Mouse (Mus musculus): Measurements from ENCODE around the gene Tnr.

Gene Tnr

GRCm38 (mm10) chr1:159716301-159716700 is 192.7 kb downstream of the Tnr start:
- no peak for DNase-seq (ENCODE audit: low read depth, low spot score)

GRCm38 (mm10) chr1:159717016-159717415 is 193.4 kb downstream of the Tnr start:
- DNase-seq (ENCODE audit: low read depth, low spot score), result no peak

GRCm38 (mm10) chr1:159723733-159724132 is 200.2 kb downstream of the Tnr start:
- DNase-seq (ENCODE audit: low read depth, low spot score), result no peak

GRCm38 (mm10) chr1:159729270-159729669 is 205.7 kb downstream of the Tnr start:
- no peak for DNase-seq (ENCODE audit: low read depth, low spot score)

GRCm38 (mm10) chr1:159730826-159731225 is 207.3 kb downstream of the Tnr start:
- no peak for DNase-seq (ENCODE audit: low read depth, low spot score)

DNA sequence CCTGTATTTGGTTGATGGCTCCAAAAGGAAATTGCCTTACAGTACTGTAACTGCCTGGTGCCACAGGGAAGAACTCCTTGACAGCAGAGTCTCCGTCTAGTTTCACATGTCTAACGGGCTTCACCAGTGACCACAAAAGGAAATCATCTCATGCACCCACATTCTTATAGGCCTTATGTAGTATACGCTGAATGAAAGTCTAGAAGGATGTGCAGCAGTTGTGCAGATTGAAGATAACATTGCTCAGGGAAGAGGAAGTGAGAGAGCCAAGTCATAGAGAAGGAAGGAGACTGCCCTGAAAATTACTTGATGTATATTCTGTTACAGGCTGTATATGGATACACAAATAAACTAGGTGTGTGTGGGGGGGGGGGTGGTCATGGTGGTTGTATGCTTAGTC is 211.5 kb downstream of the Tnr start:
- no peak for DNase-seq (ENCODE audit: low read depth, low spot score)

GRCm38 (mm10) chr1:159739478-159739877 is 215.9 kb downstream of the Tnr start:
- no peak for DNase-seq (ENCODE audit: low read depth, low spot score)

- DNase-seq (ENCODE audit: low read depth, low spot score), result no peak
These were observed 217.9 kb downstream of the Tnr start for GRCm38 (mm10) chr1:159741237-159742002.

DNA sequence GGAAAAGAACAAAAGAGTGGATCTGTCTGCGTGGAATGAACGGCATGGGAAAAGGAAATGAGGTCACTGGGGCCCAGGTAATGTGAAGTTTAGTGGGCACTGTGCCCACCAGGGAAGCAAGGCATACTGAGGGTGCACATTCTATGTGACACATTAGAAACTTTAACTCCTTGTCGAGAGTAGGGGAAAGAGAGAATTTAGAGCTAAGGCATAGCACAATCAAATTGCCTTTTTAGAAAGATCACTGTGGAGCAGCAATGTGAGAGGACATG is 218.4 kb downstream of the Tnr start:
- no peak for DNase-seq (ENCODE audit: low read depth, low spot score)

GRCm38 (mm10) chr1:159743744-159744253 is 220.2 kb downstream of the Tnr start:
- no peak for DNase-seq (ENCODE audit: low read depth, low spot score)

DNA sequence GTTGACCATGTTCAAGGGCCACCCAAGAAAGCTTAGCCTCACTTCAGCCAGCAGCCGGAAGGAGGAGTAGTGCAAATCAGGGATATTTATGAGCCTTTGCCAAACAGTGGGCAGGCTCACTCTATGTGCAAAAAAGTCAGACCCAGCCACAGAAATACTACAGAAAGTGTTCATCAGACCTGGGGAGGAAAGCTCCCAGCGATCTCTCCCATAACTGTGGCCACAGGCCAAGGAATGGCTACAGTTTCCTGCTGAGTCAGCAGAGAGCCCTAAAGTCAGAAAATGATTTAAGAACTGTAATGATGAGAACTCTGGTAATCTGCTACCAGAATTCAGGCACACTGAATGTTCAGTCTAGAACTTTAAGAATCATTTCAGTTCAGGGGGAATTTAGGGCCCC is 221.7 kb downstream of the Tnr start:
- DNase-seq (ENCODE audit: low read depth, low spot score), result no peak

DNA sequence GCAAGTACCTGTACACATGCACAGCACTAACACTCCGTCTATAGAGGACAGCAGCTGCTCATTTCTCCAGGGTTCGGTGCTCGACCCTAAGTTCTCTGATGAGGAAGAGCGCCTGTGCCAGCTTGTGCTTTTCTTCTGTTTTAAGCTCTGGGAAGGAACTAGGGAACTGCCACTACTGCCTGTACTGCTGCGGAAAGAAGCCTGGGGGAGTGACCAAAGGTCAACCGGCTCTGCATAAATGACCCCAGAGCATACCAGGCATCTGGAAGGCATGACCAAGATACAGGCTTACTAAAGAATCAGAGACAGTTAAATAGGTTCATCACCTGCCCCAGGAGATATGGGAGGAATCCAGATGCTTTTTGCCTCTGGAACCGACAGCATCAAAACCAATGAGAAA is 224.4 kb downstream of the Tnr start:
- no peak for DNase-seq (ENCODE audit: low read depth, low spot score)

GRCm38 (mm10) chr1:159750411-159750810 is 226.8 kb downstream of the Tnr start:
- DNase-seq (ENCODE audit: low read depth, low spot score), result no peak

- no peak for DNase-seq (ENCODE audit: low read depth, low spot score)
These were observed 227.3 kb downstream of the Tnr start for GRCm38 (mm10) chr1:159750876-159751275.

DNA sequence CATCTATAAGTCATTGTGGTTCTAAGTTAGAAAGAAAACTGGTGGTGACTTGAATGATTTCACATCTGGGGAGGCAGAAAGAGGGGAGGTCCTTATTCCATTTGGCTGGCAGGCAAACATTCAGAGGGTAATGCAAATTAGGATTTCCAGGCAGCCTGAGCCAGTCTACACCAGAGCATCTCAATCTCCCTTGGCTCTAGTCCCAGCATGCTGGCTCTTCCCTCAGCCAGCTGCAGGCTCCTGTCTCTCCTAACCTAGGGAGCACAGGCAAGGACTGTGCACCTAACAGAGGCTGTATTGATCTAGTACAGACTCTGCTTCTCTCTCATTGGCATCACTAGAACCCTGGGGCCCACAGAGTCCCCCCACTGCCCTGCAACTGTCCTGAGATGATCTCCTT is 237.4 kb downstream of the Tnr start:
- DNase-seq (ENCODE audit: low read depth, low spot score), result no peak

GRCm38 (mm10) chr1:159763901-159764300 is 240.3 kb downstream of the Tnr start:
- DNase-seq (ENCODE audit: low read depth, low spot score), result no peak

- no peak for DNase-seq (ENCODE audit: low read depth, low spot score)
These were observed 241.3 kb downstream of the Tnr start for GRCm38 (mm10) chr1:159764897-159765296.

DNA sequence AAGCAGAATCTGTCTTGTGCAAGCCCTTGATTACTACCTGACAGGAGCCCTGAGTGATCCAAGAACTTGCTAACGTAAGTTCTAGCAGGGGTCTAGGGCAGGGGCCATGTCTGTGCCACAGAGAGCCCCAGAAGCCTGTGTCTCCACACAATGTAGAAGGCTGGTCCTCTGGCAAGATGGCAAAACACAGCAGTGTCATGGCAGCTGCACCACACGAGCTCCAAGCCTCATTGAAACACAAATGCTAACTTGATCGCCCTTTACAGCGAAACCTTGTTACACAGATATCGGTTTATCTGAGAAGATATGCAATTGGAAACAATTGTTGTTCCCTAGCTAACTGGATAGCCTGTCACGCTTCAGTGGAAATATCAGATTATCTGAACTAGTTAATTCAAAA is 246.4 kb downstream of the Tnr start:
- DNase-seq (ENCODE audit: low read depth, low spot score), result no peak

- no peak for DNase-seq (ENCODE audit: low read depth, low spot score)
These were observed 250.1 kb downstream of the Tnr start for GRCm38 (mm10) chr1:159773671-159774070.

DNA sequence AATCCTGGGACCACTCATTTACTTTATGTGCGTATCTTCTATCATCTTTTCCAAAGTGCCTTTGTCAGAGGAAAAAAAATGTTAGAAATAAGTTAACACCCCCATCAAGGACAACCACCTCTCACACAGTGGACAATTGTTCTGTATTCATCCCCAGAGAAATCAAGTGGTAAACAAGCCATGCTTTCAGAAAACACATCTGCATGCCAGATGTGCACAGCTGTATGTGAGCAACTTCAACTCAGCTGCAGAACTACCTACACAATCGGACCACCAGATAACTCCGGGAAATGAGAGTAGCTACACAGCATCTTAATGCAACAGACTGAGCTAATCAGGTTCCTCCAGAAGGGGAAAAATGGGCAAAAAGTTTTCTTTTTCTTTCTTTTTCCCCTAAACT is 251.6 kb downstream of the Tnr start:
- no peak for DNase-seq (ENCODE audit: low read depth, low spot score)

DNA sequence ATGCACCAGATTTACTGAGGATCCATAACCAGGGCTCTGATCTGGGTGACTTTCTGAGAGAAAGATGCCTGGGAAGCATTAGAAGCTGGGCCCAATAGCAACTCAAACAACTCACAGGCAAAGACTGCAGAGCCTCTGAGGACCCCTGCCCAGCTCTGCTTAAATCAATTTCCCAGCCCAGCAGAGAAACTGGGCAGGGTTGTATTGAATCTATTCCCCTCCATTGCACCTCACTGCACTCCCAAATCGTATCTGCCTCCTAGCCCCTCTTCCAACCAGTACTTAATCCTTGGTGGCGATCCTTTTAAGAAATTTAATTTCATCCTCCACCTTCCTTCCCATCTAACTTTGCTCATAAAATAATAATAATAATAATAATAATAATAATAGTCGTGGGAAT is 253.5 kb downstream of the Tnr start:
- no peak for DNase-seq (ENCODE audit: low read depth, low spot score)

DNA sequence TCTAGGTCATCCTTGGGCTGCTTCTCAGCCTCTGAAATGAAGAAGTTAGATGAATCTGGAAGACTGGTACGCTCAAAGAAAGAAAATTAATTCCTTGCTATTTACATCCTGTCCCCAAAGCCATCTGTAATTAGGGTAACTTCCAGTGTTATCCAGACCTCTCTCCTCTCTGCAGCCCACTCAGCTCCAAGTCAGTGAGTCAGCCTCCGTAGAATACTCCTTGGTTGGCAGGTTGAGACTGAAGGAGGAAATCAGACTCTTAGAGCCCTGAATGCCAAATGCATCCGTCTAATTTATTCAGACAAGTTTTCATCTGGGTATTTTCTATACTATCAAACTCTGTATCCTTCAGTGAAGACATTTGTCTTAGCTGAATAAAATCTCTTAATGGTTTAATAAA is 255.9 kb downstream of the Tnr start:
- no peak for DNase-seq (ENCODE audit: low read depth, low spot score)

GRCm38 (mm10) chr1:159783842-159784241 is 260.3 kb downstream of the Tnr start:
- no peak for DNase-seq (ENCODE audit: low read depth, low spot score)

DNA sequence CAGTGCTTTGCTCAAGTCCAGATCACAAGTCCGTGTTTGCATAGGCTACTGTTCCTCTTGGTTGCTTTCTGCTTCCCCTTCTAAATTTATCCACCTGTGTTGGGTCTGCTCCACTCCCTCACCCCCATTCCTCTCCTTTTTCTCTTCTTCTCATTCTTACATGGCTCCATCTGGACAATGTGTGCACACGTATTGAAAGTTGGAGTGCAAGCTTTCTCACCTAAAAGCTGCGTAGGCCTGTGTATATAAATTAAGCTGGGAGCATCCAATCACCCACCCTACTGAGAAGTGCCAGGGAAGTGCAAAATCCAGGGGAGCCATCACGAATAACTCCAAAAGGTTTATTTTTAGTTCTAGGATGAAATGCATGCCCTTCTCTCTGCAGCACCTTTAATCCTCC is 264.7 kb downstream of the Tnr start:
- no peak for DNase-seq (ENCODE audit: low read depth, low spot score)
